Mouse (Mus musculus): ENCODE data around the gene Ets2.

Gene Ets2

DNA sequence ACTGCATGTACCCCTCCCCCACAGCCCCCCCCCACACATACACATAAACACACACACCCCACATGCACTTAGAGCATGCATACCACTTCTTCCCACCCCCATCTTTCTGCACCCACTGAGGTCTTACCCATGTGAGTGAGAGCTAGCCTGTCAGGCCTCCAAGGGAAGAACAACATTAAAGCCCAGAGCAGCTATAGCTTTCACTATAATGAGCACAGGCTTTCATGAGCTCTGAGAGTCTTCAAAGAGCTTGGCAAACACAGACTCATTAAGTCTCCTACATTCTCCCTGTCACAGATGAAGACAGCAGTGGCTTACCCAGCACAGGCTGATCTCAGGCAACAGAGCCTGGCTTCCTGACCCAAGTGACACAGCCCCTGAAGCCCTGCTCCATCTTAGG is 68.5 kb downstream of the Ets2 start:
- no peak for DNase-seq

Measured in lung, postnatal 4 days (tissue).